Mouse (Mus musculus) granulocyte monocyte progenitor cell, adult 5-6 weeks (primary cell): Measurements from ENCODE around the gene H2al1m. TPM values are rescaled to one million over a fixed set of nuclear protein-coding genes. Genes with fewer than 3 reads are reported as not detected.
A peak's percentile ranks its signal among the peaks of the same experiment; 100 is the strongest.
"Not testable (repeated sequence)": the region's sequence is repeated elsewhere in the genome, so short reads cannot be mapped to it uniquely, and the experiment has no call there.

Experiments used
- ATAC-seq: replicated peaks from 2 replicates; pipeline ENCODE4 v1.8.0; 2016; ENCODE audit warnings: mild to moderate bottlenecking, moderate TSS enrichment, inconsistent platforms; ENCODE audit not compliant: poor library complexity, severe bottlenecking
- total RNA-seq, 2 experiments: library from RNA; stranded (forward) in 1 of 2; stranded (reverse) in 1 of 2; fragments of 200-712, 200-1000 nt in 1 of 2; fragments of >200 nt in 1 of 2; fragmentation: Nextera tagmentation in 1 of 2; gene quantifications; 2 replicates each; pipeline ENCODE4 v1.2.3; 2014 to 2017

The H2al1m gene
- total RNA-seq, 2 experiments from 2014 or later = 1.7 TPM; not detected in 1

- not testable (repeated sequence) for ATAC-seq
Observed at GRCm38 (mm10) chrX:9316457-9316856, 32.9 kb downstream of the H2al1m start.

GRCm38 (mm10) chrX:9327954-9328353, 44.4 kb downstream of the H2al1m start:
- ATAC-seq = peak; percentile 50; the same call in 1 of the 2 replicates

GRCm38 (mm10) chrX:9332366-9332962, 48.9 kb downstream of the H2al1m start:
- ATAC-seq = not testable (repeated sequence)

GRCm38 (mm10) chrX:9333035-9333434, 49.5 kb downstream of the H2al1m start:
- peak; percentile 92 for ATAC-seq

Other genes starting within 250 kb of the H2al1m start
- gene Fthl17f, start 220.7 kb upstream of the H2al1m start, total RNA-seq (2014; fragmentation: Nextera tagmentation) = not detected in 2 replicates
- gene Fthl17f, start 220.7 kb upstream of the H2al1m start, total RNA-seq (2017) = not detected in 2 replicates
- not detected in 2 replicates for gene 4930402K13Rik, start 179.2 kb upstream of the H2al1m start, total RNA-seq (2014; fragmentation: Nextera tagmentation)
- not detected in 2 replicates for gene 4930402K13Rik, start 179.2 kb upstream of the H2al1m start, total RNA-seq (2017)
- gene Lancl3, start 83.9 kb upstream of the H2al1m start, total RNA-seq (2014; fragmentation: Nextera tagmentation) = not detected in 2 replicates
- not detected in 2 replicates for gene Lancl3, start 83.9 kb upstream of the H2al1m start, total RNA-seq (2017)
- not detected in 2 replicates for gene Gm14862, start 26.9 kb upstream of the H2al1m start, total RNA-seq (2014; fragmentation: Nextera tagmentation)
- not detected in 2 replicates for gene Gm14862, start 26.9 kb upstream of the H2al1m start, total RNA-seq (2017)
- gene Xk, start 11.0 kb upstream of the H2al1m start, total RNA-seq (2014; fragmentation: Nextera tagmentation) = 14.0 and 16.1 TPM in 2 replicates
- 6.3 and 6.5 TPM in 2 replicates for gene Xk, start 11.0 kb upstream of the H2al1m start, total RNA-seq (2017)
- gene H2al1k, start 66.9 kb downstream of the H2al1m start, total RNA-seq (2014; fragmentation: Nextera tagmentation) = not detected in 2 replicates
- not detected in 2 replicates for gene H2al1k, start 66.9 kb downstream of the H2al1m start, total RNA-seq (2017)
- gene Cybb, start 204.0 kb downstream of the H2al1m start, total RNA-seq (2014; fragmentation: Nextera tagmentation) = 42.2 and 43.0 TPM in 2 replicates
- 67.4 and 76.6 TPM in 2 replicates for gene Cybb, start 204.0 kb downstream of the H2al1m start, total RNA-seq (2017)